Mouse (Mus musculus): ENCODE measurements around the gene Nol10. TPM values are rescaled to one million over a fixed set of nuclear protein-coding genes. Genes with fewer than 3 reads are reported as not detected.

Gene Nol10
- 1.5 and 2.4 TPM in 2 replicates for polyA plus RNA-seq (2012; rRNA removed; ENCODE audit: low replicate concordance)

DNA sequence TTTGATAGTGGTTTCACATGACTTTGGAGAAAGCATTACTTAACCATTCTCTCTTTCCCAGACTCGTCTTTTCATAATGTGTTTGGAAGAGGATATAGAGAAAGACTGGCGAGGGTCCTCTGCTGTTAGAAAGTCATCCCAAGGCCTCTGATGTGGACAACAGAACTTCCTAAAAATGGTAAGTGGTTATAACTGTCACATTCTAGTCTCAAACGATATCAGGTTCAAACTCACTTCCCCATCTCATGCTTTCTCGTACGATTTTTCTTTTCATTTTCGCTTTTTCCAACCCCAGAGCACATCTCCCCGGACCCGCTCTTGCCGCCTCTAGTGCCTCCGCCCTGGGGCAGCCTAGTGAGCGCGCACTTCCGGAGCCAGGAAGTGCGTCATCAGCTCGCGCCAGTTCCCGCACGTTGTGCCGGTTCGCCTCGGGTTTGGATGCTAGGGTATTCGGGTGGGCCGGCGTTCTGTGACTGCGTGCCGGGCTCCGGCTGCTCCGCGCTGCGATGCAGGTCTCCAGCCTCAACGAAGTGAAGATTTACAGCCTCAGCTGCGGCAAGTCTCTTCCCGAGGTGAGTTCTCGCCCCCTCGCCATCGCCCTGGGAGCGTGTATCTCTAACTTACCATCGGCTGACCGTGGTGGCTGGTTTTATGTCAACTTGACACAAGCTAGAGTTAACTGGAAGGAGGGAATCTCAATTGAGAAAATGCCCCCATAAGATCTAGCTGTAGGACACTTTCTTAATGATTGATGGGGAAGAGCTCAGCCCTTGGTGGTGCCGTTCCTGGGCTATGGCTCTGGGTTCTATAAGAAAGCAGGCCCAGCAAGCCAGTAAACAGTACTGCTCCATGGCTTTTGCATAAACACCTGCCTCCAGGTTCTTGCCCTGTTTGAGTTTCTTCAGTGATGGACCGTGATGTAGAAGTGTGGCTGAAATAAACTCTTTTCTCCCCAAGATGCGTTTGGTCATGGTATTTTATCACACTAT is at the start of gene Nol10:
TSS of gene Nol10 (plus strand) at position 411 of the 989 bp plus-strand sequence.

DNA sequence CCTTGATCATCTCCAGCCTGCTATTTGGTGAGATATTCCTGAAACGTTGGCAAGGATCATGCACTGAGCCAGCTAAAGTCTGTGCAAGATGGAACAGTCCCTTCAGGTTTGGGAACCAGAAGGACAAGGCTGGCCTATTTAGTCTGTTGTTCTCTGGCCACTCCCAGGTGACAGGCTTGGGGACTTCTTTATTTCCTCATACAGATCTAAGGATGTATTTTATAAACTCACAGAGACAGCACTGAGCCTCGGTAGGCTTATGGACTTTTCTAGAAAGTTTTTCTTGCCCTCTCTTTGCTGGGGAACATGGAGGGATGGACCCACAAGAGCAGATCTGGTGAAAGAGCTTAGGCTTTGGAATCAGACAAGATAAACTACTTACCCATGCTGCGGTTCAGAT is 19.0 kb upstream of the Nol10 start, which contains the start of gene Atp6v1c2:
TSS of gene Atp6v1c2 (minus strand) at position 101 of the 400 bp plus-strand sequence.

Other genes with a start within 250 kb of the Nol10 start
- gene Kcnf1, start 171.6 kb upstream of the Nol10 start, polyA plus RNA-seq (2012; rRNA removed; ENCODE audit: low replicate concordance) = 1.7 and 2.9 TPM in 2 replicates
- 14.3 and 20.7 TPM in 2 replicates for gene Pdia6, start 81.9 kb upstream of the Nol10 start, polyA plus RNA-seq (2012; rRNA removed; ENCODE audit: low replicate concordance)
- not detected in 2 replicates for gene Atp6v1c2, start 19.1 kb upstream of the Nol10 start, polyA plus RNA-seq (2012; rRNA removed; ENCODE audit: low replicate concordance)
- 37.8 and 94.9 TPM in 2 replicates for gene Odc1, start 196.3 kb downstream of the Nol10 start, polyA plus RNA-seq (2012; rRNA removed; ENCODE audit: low replicate concordance)